Mouse (Mus musculus) small intestine, adult 2 months (tissue): ENCODE results near the gene Ggnbp2. TPM values are rescaled to one million over a fixed set of nuclear protein-coding genes. Genes with fewer than 3 reads are reported as not detected.

Experiments used
- H3K27ac ChIP-seq: fragments of 200-500 bp; 2 replicates; pipeline ENCODE4 v1.5.1; 2012; ENCODE audit warnings: low read depth, low read length, control low read depth, inconsistent platforms; ENCODE audit not compliant: insufficient read depth
- H3K27me3 ChIP-seq: fragments of 200-500 bp; 2 replicates; pipeline ENCODE4 v1.6.1; 2012; ENCODE audit warnings: mild to moderate bottlenecking, moderate library complexity, low read length, inconsistent platforms; ENCODE audit not compliant: control insufficient read depth, insufficient read depth
- H3K36me3 ChIP-seq: fragments of 200-500 bp; 2 replicates; pipeline ENCODE4 v1.6.1; 2012; ENCODE audit warnings: mild to moderate bottlenecking, low read length, control low read depth, inconsistent platforms; ENCODE audit not compliant: control insufficient read depth, insufficient read depth
- H3K4me1 ChIP-seq: fragments of 200-500 bp; 2 replicates; pipeline ENCODE4 v1.6.1; 2012; ENCODE audit warnings: low read length, inconsistent platforms, mixed read lengths; ENCODE audit not compliant: control insufficient read depth, insufficient read depth, insufficient read length
- H3K4me3 ChIP-seq: fragments of 200-500 bp; 2 replicates; pipeline ENCODE4 v1.5.1; 2012; ENCODE audit warnings: low read depth, mild to moderate bottlenecking, control low read depth, inconsistent platforms, low read length, moderate library complexity
- CTCF ChIP-seq: fragments of 200-500 bp; IDR thresholded peaks from 2 replicates; pipeline ENCODE4 v1.5.1; 2012; ENCODE audit warnings: low read depth, mild to moderate bottlenecking, control low read depth, inconsistent platforms, low read length, moderate library complexity, mixed read lengths; ENCODE audit not compliant: insufficient replicate concordance, insufficient read length; ENCODE audit errors: extremely low read depth
- POLR2A ChIP-seq: fragments of 200-500 bp; IDR thresholded peaks from 2 replicates; pipeline ENCODE4 v1.6.1; 2012; ENCODE audit warnings: low read depth, mild to moderate bottlenecking, control low read depth, inconsistent platforms, low read length, moderate library complexity
- WGBS: fragments of 180-500 bp; shearing (Covaris S2); methylation state at CpG from one replicate; pipeline ENCODE4 v1.1.7; 2018; 5-methylcytosine and 5-hydroxymethylcytosine counted together
- polyA plus RNA-seq: library from polyadenylated mRNA; depleted of rRNA; stranded (reverse); fragments of >200 nt; gene quantifications from 2 replicates; pipeline ENCODE4 v1.2.3, GENCODE M21; 2012; rRNA removed

The Ggnbp2 gene
- polyA plus RNA-seq, 1 experiment: 29.2 TPM

DNA sequence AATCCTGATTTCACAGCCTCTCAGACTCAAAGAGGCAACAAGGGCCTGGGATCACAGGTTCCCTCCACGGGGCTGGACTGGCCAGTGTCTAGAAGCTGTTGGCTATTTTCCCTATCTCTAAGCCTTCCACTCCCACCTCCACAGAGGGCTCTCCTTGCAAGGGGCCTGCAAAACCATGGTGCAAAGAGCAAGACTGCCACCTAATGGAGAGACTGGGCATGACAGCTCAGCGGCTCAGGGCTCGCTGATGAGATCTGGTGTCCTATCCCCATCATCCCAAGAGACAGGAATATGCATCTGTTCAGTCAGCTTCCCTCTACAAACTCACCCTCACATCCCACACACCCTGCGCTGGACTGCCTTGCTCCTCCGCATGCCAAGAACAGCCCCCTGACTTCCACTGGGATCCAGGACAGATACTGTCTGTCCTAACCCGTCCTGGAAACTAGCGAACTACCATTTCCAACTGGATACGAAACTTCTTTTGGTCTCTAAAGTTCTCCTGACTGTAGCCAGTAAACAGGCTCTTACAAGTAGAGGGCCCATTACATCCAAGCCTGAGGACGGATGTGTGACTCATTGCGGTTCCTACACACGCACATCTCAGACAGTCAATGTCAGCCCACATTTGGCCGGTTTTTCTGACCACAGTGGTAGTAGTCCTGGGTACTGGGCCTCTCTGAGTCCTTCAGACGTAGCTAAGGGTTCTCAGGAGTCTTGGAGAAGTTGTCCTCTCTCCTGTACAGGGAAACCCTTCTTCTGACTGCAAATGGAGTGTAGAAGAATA is 56.7 kb downstream of the Ggnbp2 start:
- no peaks in the 10 kb centered on the region for H3K27me3 ChIP-seq
- no peak overlapping the region for H3K27ac ChIP-seq
- H3K4me1 ChIP-seq: no peaks in the 10 kb centered on the region
- peaks cover 13% of the 10 kb centered on the region for H3K36me3 ChIP-seq
- no peak overlapping the region for H3K4me3 ChIP-seq
- WGBS: 67% methylated on average over 13 of the region's 13 CpGs
- no peak for TF ChIP-seq POLR2A
- peak; percentile 87; the same call in 1 of the 2 replicates for TF ChIP-seq CTCF

DNA sequence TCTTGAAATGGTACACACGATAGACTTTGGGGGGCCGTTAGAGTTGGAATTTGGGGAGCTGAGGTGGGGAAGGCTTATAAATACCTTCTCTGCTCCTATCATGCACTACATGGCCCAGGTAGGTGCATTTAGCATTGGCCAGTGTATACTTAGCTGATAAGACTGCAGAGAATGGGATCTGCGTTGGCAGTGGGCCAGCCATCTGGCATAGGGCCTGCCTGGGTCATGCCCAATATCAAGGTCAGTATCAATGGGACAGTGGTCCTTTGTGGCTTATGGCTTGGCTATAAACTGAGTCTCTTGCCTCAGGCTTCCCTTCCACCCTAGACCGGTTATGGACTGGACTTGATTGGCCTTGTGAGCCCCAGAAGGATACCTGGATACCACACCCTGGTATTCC is 66.2 kb downstream of the Ggnbp2 start:
- no peak for TF ChIP-seq CTCF
- Histone ChIP-seq H3K36me3 (no peaks in the 10 kb centered on the region), H3K4me3 (no peak overlapping the region), H3K27ac (no peak overlapping the region), H3K4me1 (no peaks in the 10 kb centered on the region), H3K27me3 (no peaks in the 10 kb centered on the region)
- WGBS: 55% methylated on average over 4 of the region's 4 CpGs

DNA sequence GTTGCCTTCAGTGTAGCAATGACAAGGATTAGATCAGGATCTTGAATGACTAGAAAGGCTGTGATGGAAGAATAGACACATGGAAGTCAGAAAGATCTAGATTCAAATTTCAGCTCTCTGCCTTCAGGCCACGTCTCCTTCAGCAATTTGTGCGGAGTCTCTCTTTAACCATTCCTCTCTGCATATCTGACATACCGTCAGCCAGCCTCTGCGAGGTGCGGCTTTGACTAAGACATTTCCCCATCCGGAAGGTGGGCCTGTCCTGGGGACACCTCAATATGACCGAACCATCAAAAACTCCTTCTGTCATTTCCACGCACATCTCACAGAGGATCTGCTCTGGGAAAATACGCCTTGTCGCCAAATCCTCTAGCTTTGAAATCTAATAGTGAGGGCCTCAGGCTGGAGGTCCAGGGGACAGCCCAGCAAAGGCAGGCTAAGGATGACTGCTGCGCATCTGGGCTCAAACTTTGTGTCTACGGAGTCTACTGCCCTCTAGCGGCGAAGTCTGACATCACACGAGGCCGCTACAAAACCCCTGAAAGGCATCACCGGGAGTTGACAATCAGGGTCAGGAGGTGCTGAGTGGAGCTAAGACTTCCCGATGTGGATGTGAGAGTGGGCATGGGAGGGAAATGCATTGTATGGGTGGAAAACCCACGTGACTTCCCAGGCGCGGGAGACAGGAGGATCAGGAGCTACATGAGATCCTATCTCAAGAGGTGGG is 72.8 kb downstream of the Ggnbp2 start:
- Histone ChIP-seq H3K27ac (no peak overlapping the region), H3K4me1 (no peaks in the 10 kb centered on the region), H3K27me3 (no peaks in the 10 kb centered on the region), H3K36me3 (no peaks in the 10 kb centered on the region), H3K4me3 (no peak overlapping the region)
- TF ChIP-seq CTCF (peak; percentile 91; the same call in 1 of the 2 replicates), POLR2A (no peak)
- 23% methylated on average over 21 of the region's 21 CpGs for WGBS

DNA sequence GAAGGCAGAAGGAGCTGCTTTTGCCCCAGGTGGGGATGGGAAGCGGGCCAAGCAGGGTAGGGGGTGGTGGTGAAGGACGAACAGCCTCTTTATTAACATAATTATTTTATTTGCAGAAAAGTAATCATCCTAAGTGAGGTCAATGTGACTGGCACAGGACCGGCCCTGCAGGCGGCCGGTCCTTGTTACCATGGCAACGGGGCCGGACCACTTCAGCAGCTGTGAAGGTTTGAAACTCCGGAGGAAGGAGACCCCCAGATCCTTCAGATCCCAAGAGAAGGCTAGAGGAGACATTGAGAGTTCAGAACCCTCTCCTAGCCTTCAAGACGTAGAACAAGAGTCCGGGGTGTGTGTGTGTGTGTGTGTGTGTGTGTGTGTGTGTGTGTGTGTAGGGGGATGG is 73.6 kb downstream of the Ggnbp2 start:
- TF ChIP-seq CTCF: no peak
- no peak for TF ChIP-seq POLR2A
- Histone ChIP-seq H3K27me3 (no peaks in the 10 kb centered on the region), H3K4me3 (no peak overlapping the region), H3K4me1 (no peaks in the 10 kb centered on the region), H3K36me3 (no peaks in the 10 kb centered on the region), H3K27ac (no peak overlapping the region)
- 42% methylated on average over 10 of the region's 10 CpGs for WGBS

DNA sequence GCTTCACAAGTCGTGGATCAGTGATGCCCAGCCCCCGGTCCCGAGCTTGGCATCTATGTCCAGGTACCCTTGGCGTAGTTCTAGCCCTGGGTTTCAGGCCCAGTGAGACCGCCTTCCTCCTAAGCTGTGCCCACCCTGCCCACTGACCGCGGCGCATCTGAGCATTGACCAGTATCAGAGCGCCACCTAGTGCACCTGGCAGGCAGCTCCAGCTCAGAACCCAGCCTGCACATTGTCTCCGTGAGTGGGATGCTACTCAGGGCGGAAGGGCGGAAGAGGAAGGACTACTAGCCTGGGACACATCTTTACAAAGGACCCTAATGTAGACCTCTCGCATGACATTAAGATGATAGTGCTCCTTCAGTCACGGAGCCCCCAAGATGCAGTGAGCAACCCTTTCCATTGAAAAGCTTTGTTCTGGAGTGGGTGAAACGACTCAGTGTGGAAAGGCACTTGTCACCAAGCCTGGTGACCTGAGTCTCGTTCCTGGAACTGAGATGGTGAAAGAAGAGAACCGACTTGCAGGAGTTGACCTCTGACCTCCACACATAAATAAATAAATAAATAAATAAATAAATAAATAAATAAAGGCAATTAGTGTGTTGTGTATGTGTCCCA is 76.0 kb downstream of the Ggnbp2 start:
- H3K4me1 ChIP-seq: no peaks in the 10 kb centered on the region
- WGBS: 8% methylated on average over 17 of the region's 17 CpGs
- TF ChIP-seq CTCF (peak; percentile 70; the same call in 1 of the 2 replicates), POLR2A (no peak)
- H3K36me3 ChIP-seq: no peaks in the 10 kb centered on the region
- H3K4me3 ChIP-seq: no peak overlapping the region
- H3K27ac ChIP-seq: no peak overlapping the region
- no peaks in the 10 kb centered on the region for H3K27me3 ChIP-seq

DNA sequence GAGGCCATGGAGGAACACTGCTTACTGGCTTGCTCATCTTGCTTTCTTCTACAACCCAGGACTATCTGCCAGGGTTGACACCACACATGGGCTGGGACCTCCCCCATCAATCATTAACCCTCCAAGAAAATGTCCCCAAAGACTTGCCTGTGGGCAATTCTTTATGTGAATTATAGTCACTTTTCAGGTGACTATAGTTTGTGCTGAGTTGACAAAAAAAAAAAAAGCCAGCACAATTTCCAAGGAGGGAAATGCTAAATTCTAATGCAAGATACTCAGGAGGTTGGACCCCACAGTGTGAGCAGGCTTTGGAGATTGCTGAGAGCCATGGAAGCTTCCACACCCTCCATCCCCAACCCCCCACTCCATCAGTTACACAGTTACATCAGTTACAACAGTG is 77.1 kb downstream of the Ggnbp2 start:
- TF ChIP-seq POLR2A: no peak
- TF ChIP-seq CTCF: no peak
- H3K36me3 ChIP-seq: no peaks in the 10 kb centered on the region
- H3K4me1 ChIP-seq: no peaks in the 10 kb centered on the region

DNA sequence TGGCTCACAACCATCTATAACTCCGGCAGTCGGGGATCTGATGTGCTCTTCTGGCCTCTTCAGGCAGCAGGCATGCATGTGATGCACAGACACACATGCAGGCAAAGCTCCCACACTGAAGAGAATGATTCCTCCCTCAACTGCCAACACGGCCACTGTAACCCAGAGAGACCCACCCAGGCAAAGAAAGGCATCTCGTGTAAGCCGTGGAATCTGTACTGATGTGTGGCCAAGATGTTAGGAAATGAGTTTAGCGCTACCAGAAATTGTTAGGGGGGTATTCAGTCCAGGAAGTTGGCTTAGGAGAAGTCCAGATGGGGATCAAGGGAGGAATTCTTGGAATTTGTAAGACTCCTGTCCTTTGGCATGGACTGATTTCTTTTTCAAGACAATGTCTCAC is 80.2 kb downstream of the Ggnbp2 start:
- Histone ChIP-seq H3K27ac (no peak overlapping the region), H3K4me1 (no peaks in the 10 kb centered on the region), H3K36me3 (no peaks in the 10 kb centered on the region), H3K4me3 (no peak overlapping the region), H3K27me3 (no peaks in the 10 kb centered on the region)
- TF ChIP-seq POLR2A (no peak), CTCF (no peak)
- 63% methylated on average over 6 of the region's 6 CpGs for WGBS

More for the DNA sequence above, 77.1 kb downstream of the Ggnbp2 start:
- no peak overlapping the region for H3K27ac ChIP-seq
- no peaks in the 10 kb centered on the region for H3K27me3 ChIP-seq
- no peak overlapping the region for H3K4me3 ChIP-seq

Other genes starting within 250 kb of the Ggnbp2 start
- 6.3 and 13.7 TPM in 2 replicates for gene Mrm1, start 51.3 kb downstream of the Ggnbp2 start, polyA plus RNA-seq
- gene Dhrs11, start 41.8 kb downstream of the Ggnbp2 start, polyA plus RNA-seq: 295 and 763 TPM in 2 replicates
- 8.7 and 13.0 TPM in 2 replicates for gene Myo19, start 9.3 kb upstream of the Ggnbp2 start, polyA plus RNA-seq
- gene Pigw, start 9.5 kb upstream of the Ggnbp2 start, polyA plus RNA-seq: 0.39 and 0.98 TPM in 2 replicates
- gene Znhit3, start 45.5 kb upstream of the Ggnbp2 start, polyA plus RNA-seq: 3.3 and 4.3 TPM in 2 replicates
- 13.9 and 46.7 TPM in 2 replicates for gene Car4, start 87.0 kb upstream of the Ggnbp2 start, polyA plus RNA-seq